ENCODE assay signal across 20 mouse cellular contexts in genomic region chr6:117874621-117875281, GRCm38 (mm10). TPM values are rescaled to one million over a fixed set of nuclear protein-coding genes. Genes with fewer than 3 reads are reported as not detected.
DNase-seq lines count a peak whose midpoint lies in the region; ATAC-seq lines count a peak whose summit lies in the region.
"Had no signal": no experiment of that assay in that cellular context is flagged by ENCODE, and none has a peak within 500 bp of the region (broad histone marks: within the 10 kb centered on the region; RNA-seq: fewer than 3 reads in every experiment).

No protein-coding gene starts in this region.

- 67% methylated on average over 3 of the region's 3 CpGs for WGBS in kidney, embryonic 15.5 days

- H3K27ac ChIP-seq in kidney, embryonic 15.5 days = no peak overlapping the region
- H3K27ac ChIP-seq: forebrain, embryonic 13.5 days; hindbrain, embryonic 15.5 days; liver, embryonic 13.5 days; neural tube, embryonic 13.5 days had no signal

- peak; percentile 76 for DNase-seq in kidney, adult 9 months
- DNase-seq in spleen, postnatal 36 days (ENCODE audit: low spot score in 2 of 2) = peak; percentile 63 to 69
- no peak for DNase-seq in spleen, postnatal 14 days (ENCODE audit: low spot score in 2 of 2)
- peak; percentile 26 to 64 for DNase-seq in kidney, postnatal 25 days
- peak; percentile 89 for DNase-seq in splenic B cell, adult 2 months (ENCODE audit: low read depth, low spot score)
- no peak for DNase-seq in adrenal gland, postnatal 36 days
- no peak for DNase-seq in left cerebral cortex, adult 8-10 months (ENCODE audit: low spot score in 2 of 2)
- DNase-seq: adrenal gland, adult 8-10 months; cerebellum, adult 11-12 months; cerebellum, postnatal 36 days; layer of hippocampus, postnatal 36 days; liver, embryonic 13.5 days; lung, postnatal 10 days; right cerebral cortex, postnatal 4 days; thymus, postnatal 14 days had no signal

- H3K9me3 ChIP-seq in kidney, embryonic 15.5 days (replicated peaks) = no peaks in the 10 kb centered on the region
- H3K9me3 ChIP-seq: forebrain, embryonic 13.5 days; hindbrain, embryonic 15.5 days; liver, embryonic 13.5 days; neural tube, embryonic 13.5 days had no signal

- H3K4me2 ChIP-seq in kidney, embryonic 15.5 days = no peak overlapping the region
- H3K4me2 ChIP-seq: forebrain, embryonic 13.5 days; heart, embryonic 11.5 days; hindbrain, embryonic 15.5 days; liver, embryonic 13.5 days; neural tube, embryonic 13.5 days had no signal

- H3K4me3 ChIP-seq in kidney, embryonic 15.5 days (replicated peaks) = no peak overlapping the region
- H3K4me3 ChIP-seq: forebrain, embryonic 13.5 days; hindbrain, embryonic 15.5 days; liver, embryonic 13.5 days; neural tube, embryonic 13.5 days had no signal

- ATAC-seq in kidney, embryonic 15.5 days (replicated peaks; ENCODE audit: low FRiP score) = no peak
- ATAC-seq: forebrain, embryonic 13.5 days had no signal

- H3K27me3 ChIP-seq in kidney, embryonic 15.5 days = no peaks in the 10 kb centered on the region
- no peaks in the 10 kb centered on the region for H3K27me3 ChIP-seq in splenic B cell, adult 2 months (ENCODE audit: control insufficient read depth, insufficient read depth, low read length, poor library complexity, severe bottlenecking)
- H3K27me3 ChIP-seq: hindbrain, embryonic 15.5 days; liver, embryonic 13.5 days; neural tube, embryonic 13.5 days had no signal

- no peaks in the 10 kb centered on the region; the same call in 1 of the 2 replicates for H3K36me3 ChIP-seq in kidney, embryonic 15.5 days
- no peaks in the 10 kb centered on the region for H3K36me3 ChIP-seq in splenic B cell, adult 2 months (ENCODE audit: control insufficient read depth, insufficient read depth, low read length, poor library complexity, severe bottlenecking)
- H3K36me3 ChIP-seq: hindbrain, embryonic 15.5 days; liver, embryonic 13.5 days had no signal

- peaks cover 6% of the 10 kb centered on the region; the same call in 1 of the 2 replicates for H3K4me1 ChIP-seq in kidney, embryonic 15.5 days

- H3K9ac ChIP-seq in kidney, embryonic 15.5 days = no peak overlapping the region
- H3K9ac ChIP-seq: forebrain, embryonic 13.5 days; hindbrain, embryonic 15.5 days; liver, embryonic 13.5 days; neural tube, embryonic 13.5 days had no signal

RNA-seq across cellular contexts. Expression of gene Zfp239, which starts 12.9 kb away (rescaled TPM):
- 9.4 and 12.7 TPM in 2 replicates for polyA plus RNA-seq in kidney, embryonic 15.5 days (2015; fragmentation: Nextera tagmentation; extraction: Ambion mirVana)
- total RNA-seq in adrenal gland, postnatal 36 days (2021) = 1 to 10 TPM; 2.3 to 3.3 TPM
- total RNA-seq in left cerebral cortex, adult 8-10 months (2022) = 10 to 100 TPM; 42.8 to 60.5 (median 48.2) TPM

RNA-seq across cellular contexts. Expression of gene Hnrnpf, which starts 25.4 kb away (rescaled TPM):
- 748 and 781 TPM in 2 replicates for polyA plus RNA-seq in kidney, embryonic 15.5 days (2015; fragmentation: Nextera tagmentation; extraction: Ambion mirVana)
- total RNA-seq in adrenal gland, postnatal 36 days (2021) = 100 to 1,000 TPM; 380 to 388 TPM
- 100 to 1,000 TPM; 125 to 143 (median 139) TPM for total RNA-seq in left cerebral cortex, adult 8-10 months (2022)

RNA-seq across cellular contexts. Expression of gene Zfp637, which starts 33.8 kb away (rescaled TPM):
- polyA plus RNA-seq in kidney, embryonic 15.5 days (2015; fragmentation: Nextera tagmentation; extraction: Ambion mirVana) = 99.7 and 102 TPM in 2 replicates
- 10 to 100 TPM; 32.7 to 42.6 TPM for total RNA-seq in adrenal gland, postnatal 36 days (2021)
- total RNA-seq in left cerebral cortex, adult 8-10 months (2022) = 10 to 100 TPM; 54.4 to 62.8 (median 57.6) TPM

Comparison
In these comparisons a context has a peak if more than half of its experiments do, and no peak if none do; other contexts are left out.
1. DNase-seq: peak in kidney, adult 9 months (single experiment), spleen, postnatal 36 days (2 of 2), kidney, postnatal 25 days (2 of 2) and splenic B cell, adult 2 months (single experiment); none in spleen, postnatal 14 days (0 of 2), adrenal gland, postnatal 36 days (0 of 2) and left cerebral cortex, adult 8-10 months (0 of 2).
2. RNA of gene Zfp239, which starts 12.9 kb away (total RNA-seq): 42.8 to 60.5 TPM in left cerebral cortex, adult 8-10 months; 2.3 to 3.3 TPM in adrenal gland, postnatal 36 days; every median in the first group is over 10 times any median in the second.